8 mouse cellular contexts compared by ENCODE assay signal in the genomic region with DNA sequence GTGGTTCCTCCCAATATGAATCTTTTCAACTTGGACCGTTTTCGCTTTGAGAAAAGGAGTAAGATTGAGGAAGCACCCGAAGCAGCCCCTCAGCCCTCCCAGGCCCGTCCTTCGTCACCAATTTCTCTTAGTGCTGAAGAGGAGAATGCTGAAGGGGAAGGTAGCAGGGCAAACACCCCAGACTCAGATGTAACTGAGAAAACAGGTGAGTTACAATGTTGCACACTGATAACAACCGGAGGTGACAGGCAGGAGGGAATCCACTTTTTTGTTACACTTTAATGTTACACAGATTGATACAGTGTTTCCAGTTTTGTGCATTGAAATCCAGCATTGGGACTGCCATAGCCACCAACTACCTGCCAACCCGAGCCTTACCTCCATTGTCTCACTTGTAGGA. TPM values are rescaled to one million over a fixed set of nuclear protein-coding genes. Genes with fewer than 3 reads are reported as not detected.
DNase-seq lines count a peak whose midpoint lies in the region; ATAC-seq and TF ChIP-seq lines count a peak whose summit lies in the region.

No protein-coding gene starts in this region.

- 11% methylated on average over 7 of the region's 7 CpGs for WGBS in embryonic facial prominence, embryonic 14.5 days
- WGBS in limb, embryonic 12.5 days: 13% methylated on average over 7 of the region's 7 CpGs
- WGBS in olfactory bulb, adult 2 months: 4% methylated on average over 7 of the region's 7 CpGs

- no peaks in the 10 kb centered on the region for H3K9me3 ChIP-seq in erythroblast, embryonic 14.5 days (ENCODE audit: control insufficient read depth, low read length)
- 0 out of 2 replicates have a peak, but pooled peaks cover 8% of the 10 kb centered on the region for H3K9me3 ChIP-seq in embryonic facial prominence, embryonic 14.5 days (ENCODE audit: control insufficient read depth, low read length)
- no peaks in the 10 kb centered on the region for H3K9me3 ChIP-seq in limb, embryonic 12.5 days

- H3K4me2 ChIP-seq in embryonic facial prominence, embryonic 14.5 days (ENCODE audit: low read depth, low read length): peak overlapping the region; percentile 77
- peak overlapping the region; percentile 76 for H3K4me2 ChIP-seq in limb, embryonic 12.5 days

- no peak for TF ChIP-seq POLR2A in olfactory bulb, adult 2 months (IDR thresholded peaks at IDR 0.05; ENCODE audit: insufficient read depth, low read depth, low read length)

- TF ChIP-seq CTCF in olfactory bulb, adult 2 months (IDR thresholded peaks at IDR 0.05; ENCODE audit: insufficient read depth, low read depth, low read length): no peak

- H3K27ac ChIP-seq in embryonic facial prominence, embryonic 14.5 days (replicated peaks; ENCODE audit: low read depth, low read length): peak overlapping the region; percentile 98
- peak overlapping the region; percentile 97 for H3K27ac ChIP-seq in limb, embryonic 12.5 days
- no peak overlapping the region for H3K27ac ChIP-seq in olfactory bulb, adult 2 months (ENCODE audit: insufficient read depth, low read depth, low read length)

- DNase-seq in 416B (ENCODE audit: low read depth): peak; percentile 32
- no peak for DNase-seq in embryonic facial prominence, embryonic 14.5 days (ENCODE audit: low spot score)
- DNase-seq in spleen, postnatal 4 days (ENCODE audit: low spot score in 2 of 2): no peak
- DNase-seq in gastrocnemius, adult 18-20 months (ENCODE audit: low spot score): no peak

- H3K27me3 ChIP-seq in erythroblast, embryonic 14.5 days (ENCODE audit: control insufficient read depth): no peaks in the 10 kb centered on the region
- H3K27me3 ChIP-seq in embryonic facial prominence, embryonic 14.5 days (replicated peaks; ENCODE audit: control insufficient read depth, insufficient read depth, low read length): no peaks in the 10 kb centered on the region
- H3K27me3 ChIP-seq in limb, embryonic 12.5 days: no peaks in the 10 kb centered on the region

- peak overlapping the region; percentile 91 for H3K4me3 ChIP-seq in erythroblast, embryonic 14.5 days (replicated peaks)
- peak overlapping the region; percentile 83 for H3K4me3 ChIP-seq in embryonic facial prominence, embryonic 14.5 days (ENCODE audit: low read depth, low read length)
- peak overlapping the region; percentile 79 for H3K4me3 ChIP-seq in limb, embryonic 12.5 days (replicated peaks)
- peak overlapping the region; percentile 100 for H3K4me3 ChIP-seq in olfactory bulb, adult 2 months (ENCODE audit: insufficient read depth, low read depth, low read length)

- peaks cover 33% of the 10 kb centered on the region for H3K36me3 ChIP-seq in erythroblast, embryonic 14.5 days (ENCODE audit: control insufficient read depth)
- H3K36me3 ChIP-seq in embryonic facial prominence, embryonic 14.5 days (ENCODE audit: control insufficient read depth, insufficient read depth, low read length): peaks cover 42% of the 10 kb centered on the region
- H3K36me3 ChIP-seq in limb, embryonic 12.5 days: peaks cover 44% of the 10 kb centered on the region

- H3K4me1 ChIP-seq in erythroblast, embryonic 14.5 days (ENCODE audit: control insufficient read depth): peaks cover 19% of the 10 kb centered on the region
- peaks cover 9% of the 10 kb centered on the region for H3K4me1 ChIP-seq in embryonic facial prominence, embryonic 14.5 days (ENCODE audit: control insufficient read depth, insufficient read depth, low read length)
- peaks cover 7% of the 10 kb centered on the region for H3K4me1 ChIP-seq in limb, embryonic 12.5 days (replicated peaks)
- H3K4me1 ChIP-seq in olfactory bulb, adult 2 months (ENCODE audit: control insufficient read depth, insufficient read depth, low read length): peaks cover 3% of the 10 kb centered on the region; the same call in 1 of the 2 replicates

- H3K9ac ChIP-seq in embryonic facial prominence, embryonic 14.5 days (ENCODE audit: low read depth, low read length): peak overlapping the region; percentile 99
- peak overlapping the region; percentile 97 for H3K9ac ChIP-seq in limb, embryonic 12.5 days (replicated peaks)

- ATAC-seq in erythroblast, adult 5-6 weeks (replicated peaks; ENCODE audit: low FRiP score, poor library complexity, severe bottlenecking): no peak; the same call in 1 of the 2 replicates
- ATAC-seq in embryonic facial prominence, embryonic 14.5 days (ENCODE audit: low read depth): no peak
- ATAC-seq in limb, embryonic 12.5 days (ENCODE audit: insufficient number of reproducible peaks, insufficient read depth, low FRiP score, low TSS enrichment, low read depth): no peak

RNA-seq across cellular contexts. Expression of a gene that starts 0.9 kb away (rescaled TPM):
- polyA plus RNA-seq in erythroblast, embryonic 14.5 days (2012): 0.24 and 0.34 TPM in 2 replicates
- total RNA-seq in erythroblast, adult 5-6 weeks (2015; ENCODE audit: low replicate concordance): 10.4 and 21.5 TPM in 2 replicates
- total RNA-seq in erythroblast, adult 5-6 weeks (2017; ENCODE audit: low replicate concordance): 9.6 and 14.1 TPM in 2 replicates
- polyA plus RNA-seq in embryonic facial prominence, embryonic 14.5 days (2014; fragmentation: Nextera tagmentation; extraction: Ambion mirVana): 46.7 and 48.3 TPM in 2 replicates
- 105 and 128 TPM in 2 replicates for polyA plus RNA-seq in limb, embryonic 12.5 days (2016; fragmentation: Nextera tagmentation; extraction: Ambion mirVana)
- not detected in 2 replicates for polyA plus RNA-seq in olfactory bulb, adult 2 months (2012; ENCODE audit: insufficient read depth, insufficient read length, low replicate concordance, missing spikeins)
- total RNA-seq in gastrocnemius, adult 18-20 months (2021): 1 to 10 TPM; 9.1 to 9.6 TPM
